Mouse (Mus musculus): ENCODE results near the gene Tmem260. TPM values are rescaled to one million over a fixed set of nuclear protein-coding genes. Genes with fewer than 3 reads are reported as not detected.

Gene Tmem260
- polyA plus RNA-seq, 1 experiment from 2014 or later, result 26.3 TPM

- no peak overlapping the region for H3K27ac ChIP-seq (replicated peaks; ENCODE audit: low read depth, low read length)
- no peaks in the 10 kb centered on the region for H3K27me3 ChIP-seq (ENCODE audit: control insufficient read depth, insufficient read depth, low read length)
- no peaks in the 10 kb centered on the region for H3K9me3 ChIP-seq (ENCODE audit: control insufficient read depth, low read length)
- peaks cover 5% of the 10 kb centered on the region; the same call in 1 of the 2 replicates for H3K4me1 ChIP-seq (ENCODE audit: control insufficient read depth, insufficient read depth, low read length)
- WGBS, result 89% methylated on average over 2 of the region's 2 CpGs
- ATAC-seq (ENCODE audit: insufficient number of reproducible peaks, low FRiP score, low TSS enrichment, low read depth) (no peak), DNase-seq (ENCODE audit: low spot score) (no peak)
- no peak overlapping the region for H3K4me3 ChIP-seq (ENCODE audit: low read depth, low read length)
- no peak overlapping the region for H3K9ac ChIP-seq (ENCODE audit: low read length)
- H3K36me3 ChIP-seq (ENCODE audit: control insufficient read depth, insufficient read depth, low read length), result no peaks in the 10 kb centered on the region
- no peak overlapping the region for H3K4me2 ChIP-seq (ENCODE audit: low read depth, severe bottlenecking)
These were observed 13.9 kb upstream of the Tmem260 start for GRCm38 (mm10) chr14:48431978-48432377.

DNA sequence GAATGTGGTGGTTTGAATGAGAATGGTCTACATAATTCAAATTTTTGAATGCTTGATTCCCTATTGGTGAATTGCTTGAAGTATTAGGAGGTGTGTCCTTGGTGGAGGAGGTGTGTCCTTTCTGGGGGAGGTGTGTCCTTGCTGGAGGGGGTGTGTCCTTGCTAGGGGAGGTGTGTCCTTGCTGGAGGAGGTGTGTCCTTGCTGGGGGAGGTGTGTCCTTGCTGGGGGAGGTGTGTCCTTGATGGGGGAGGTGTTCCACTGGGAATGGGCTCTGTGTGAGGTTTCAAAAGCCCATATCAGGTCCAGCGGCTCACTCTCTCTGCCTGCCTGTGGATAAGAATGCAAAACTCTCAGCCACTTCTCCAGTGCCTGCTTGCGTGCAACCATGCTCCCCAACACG is 2.1 kb upstream of the Tmem260 start:
- H3K4me2 ChIP-seq (ENCODE audit: low read depth, severe bottlenecking), result no peak overlapping the region
- H3K9me3 ChIP-seq (ENCODE audit: control insufficient read depth, low read length), result no peaks in the 10 kb centered on the region
- no peaks in the 10 kb centered on the region for H3K36me3 ChIP-seq (ENCODE audit: control insufficient read depth, insufficient read depth, low read length)
- 43% methylated on average over 3 of the region's 3 CpGs for WGBS
- H3K4me3 ChIP-seq (ENCODE audit: low read depth, low read length), result no peak overlapping the region
- ATAC-seq (ENCODE audit: insufficient number of reproducible peaks, low FRiP score, low TSS enrichment, low read depth) (no peak), DNase-seq (ENCODE audit: low spot score) (no peak)
- no peak overlapping the region for H3K27ac ChIP-seq (replicated peaks; ENCODE audit: low read depth, low read length)
- no peaks in the 10 kb centered on the region for H3K27me3 ChIP-seq (ENCODE audit: control insufficient read depth, insufficient read depth, low read length)
- H3K9ac ChIP-seq (ENCODE audit: low read length), result no peak overlapping the region
- H3K4me1 ChIP-seq (ENCODE audit: control insufficient read depth, insufficient read depth, low read length), result peaks cover 7% of the 10 kb centered on the region; the same call in 1 of the 2 replicates

DNA sequence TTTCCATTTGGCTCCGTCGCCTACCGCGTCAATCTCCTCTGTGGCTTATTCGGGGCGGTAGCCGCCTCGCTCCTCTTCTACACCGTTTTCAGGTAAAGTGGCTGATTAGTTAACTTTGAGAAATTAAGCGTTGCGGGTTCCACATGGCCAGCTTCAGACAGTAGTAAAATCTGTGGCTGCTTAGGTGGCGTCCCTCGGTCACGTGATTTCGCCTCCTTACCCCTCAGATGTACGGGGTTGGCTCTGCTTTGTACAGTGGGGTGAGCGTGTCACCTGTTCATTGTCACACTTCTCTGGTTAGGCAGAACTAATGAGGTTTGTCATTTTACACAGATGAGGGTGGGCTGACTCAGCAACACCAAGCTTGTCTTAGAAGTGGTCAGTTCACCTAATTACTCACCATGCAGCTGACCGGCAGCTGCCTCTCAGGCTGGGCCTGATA is 6.1 kb downstream of the Tmem260 start:
- Histone ChIP-seq H3K4me1 (ENCODE audit: control insufficient read depth, insufficient read depth, low read length) (peaks cover 6% of the 10 kb centered on the region; the same call in 1 of the 2 replicates), H3K4me2 (ENCODE audit: low read depth, severe bottlenecking) (no peak overlapping the region), H3K4me3 (ENCODE audit: low read depth, low read length) (no peak overlapping the region), H3K27me3 (ENCODE audit: control insufficient read depth, insufficient read depth, low read length) (no peaks in the 10 kb centered on the region), H3K9me3 (ENCODE audit: control insufficient read depth, low read length) (no peaks in the 10 kb centered on the region), H3K36me3 (ENCODE audit: control insufficient read depth, insufficient read depth, low read length) (no peaks in the 10 kb centered on the region), H3K27ac (replicated peaks; ENCODE audit: low read depth, low read length) (no peak overlapping the region), H3K9ac (ENCODE audit: low read length) (no peak overlapping the region)
- no peak for DNase-seq (ENCODE audit: low spot score)
- 64% methylated on average over 18 of the region's 18 CpGs for WGBS
- no peak for ATAC-seq (ENCODE audit: insufficient number of reproducible peaks, low FRiP score, low TSS enrichment, low read depth)

DNA sequence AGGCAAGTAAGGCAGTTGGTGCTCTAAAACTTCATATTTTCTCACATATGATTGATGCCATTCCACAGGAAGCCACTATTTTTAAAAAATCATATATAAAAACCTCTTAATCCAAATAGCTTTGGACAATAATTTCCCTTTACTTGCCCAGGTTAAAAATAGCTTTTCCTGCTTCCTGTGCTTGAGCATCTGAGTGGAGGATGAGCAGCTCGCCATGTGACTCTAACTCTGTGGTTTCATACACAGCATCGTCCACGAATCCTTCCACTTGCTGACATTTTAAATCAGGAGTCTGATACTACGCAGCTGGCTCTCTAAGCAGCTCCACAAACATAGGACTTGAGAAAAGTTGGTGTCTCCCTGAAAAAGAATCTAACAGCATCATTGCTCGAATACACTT is 7.5 kb downstream of the Tmem260 start:
- ATAC-seq (ENCODE audit: insufficient number of reproducible peaks, low FRiP score, low TSS enrichment, low read depth) (no peak), DNase-seq (ENCODE audit: low spot score) (no peak)
- Histone ChIP-seq H3K4me2 (ENCODE audit: low read depth, severe bottlenecking) (no peak overlapping the region), H3K4me3 (ENCODE audit: low read depth, low read length) (no peak overlapping the region), H3K9me3 (ENCODE audit: control insufficient read depth, low read length) (no peaks in the 10 kb centered on the region), H3K27me3 (ENCODE audit: control insufficient read depth, insufficient read depth, low read length) (no peaks in the 10 kb centered on the region), H3K9ac (ENCODE audit: low read length) (no peak overlapping the region), H3K4me1 (ENCODE audit: control insufficient read depth, insufficient read depth, low read length) (no peaks in the 10 kb centered on the region), H3K27ac (replicated peaks; ENCODE audit: low read depth, low read length) (no peak overlapping the region), H3K36me3 (ENCODE audit: control insufficient read depth, insufficient read depth, low read length) (no peaks in the 10 kb centered on the region)
- WGBS, result 87% methylated on average over 5 of the region's 5 CpGs

DNA sequence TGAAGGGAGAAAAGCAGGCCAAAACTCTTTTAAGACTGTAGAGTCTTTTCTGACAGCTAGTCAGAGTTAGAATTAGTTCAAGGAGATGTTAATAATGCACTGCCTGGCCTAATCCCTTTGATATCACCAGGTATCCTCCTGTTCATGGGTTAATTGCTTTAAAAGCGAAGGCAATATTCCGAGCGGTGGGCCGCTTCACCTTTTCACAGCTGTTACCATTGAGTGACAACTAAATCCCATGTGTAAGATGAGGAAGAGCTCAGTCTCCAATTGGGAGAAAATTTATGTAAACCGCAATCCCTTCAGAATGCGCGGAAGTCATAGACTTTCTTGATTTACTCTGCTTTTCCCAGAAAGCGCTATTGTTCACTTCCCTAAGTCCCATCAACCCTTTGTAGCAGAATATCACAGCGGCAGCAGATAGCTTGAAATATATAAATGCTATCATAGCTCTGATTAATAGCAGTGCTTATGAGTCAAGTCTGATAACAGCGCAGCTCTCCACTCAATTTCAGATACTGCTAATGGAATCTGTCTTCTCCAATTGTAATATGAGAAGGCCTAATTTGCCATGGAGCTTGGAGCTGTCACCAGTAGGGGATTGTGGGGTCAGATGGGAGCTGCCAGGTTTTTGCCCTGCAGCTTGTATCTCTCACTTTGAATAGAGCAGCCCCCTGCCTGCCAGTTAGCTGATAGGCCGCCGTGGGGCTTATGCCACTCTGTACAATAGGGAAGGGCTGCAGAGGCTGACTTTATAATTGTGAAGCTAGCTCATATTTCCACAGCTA is 10.6 kb downstream of the Tmem260 start:
- Histone ChIP-seq H3K4me3 (ENCODE audit: low read depth, low read length) (no peak overlapping the region), H3K27me3 (ENCODE audit: control insufficient read depth, insufficient read depth, low read length) (no peaks in the 10 kb centered on the region), H3K4me1 (ENCODE audit: control insufficient read depth, insufficient read depth, low read length) (no peaks in the 10 kb centered on the region), H3K27ac (replicated peaks; ENCODE audit: low read depth, low read length) (no peak overlapping the region), H3K4me2 (ENCODE audit: low read depth, severe bottlenecking) (no peak overlapping the region), H3K9me3 (ENCODE audit: control insufficient read depth, low read length) (no peaks in the 10 kb centered on the region), H3K36me3 (ENCODE audit: control insufficient read depth, insufficient read depth, low read length) (no peaks in the 10 kb centered on the region), H3K9ac (ENCODE audit: low read length) (no peak overlapping the region)
- DNase-seq (ENCODE audit: low spot score) (peak; percentile 23), ATAC-seq (ENCODE audit: insufficient number of reproducible peaks, low FRiP score, low TSS enrichment, low read depth) (no peak)
- WGBS, result 75% methylated on average over 12 of the region's 12 CpGs

- Histone ChIP-seq H3K4me3 (ENCODE audit: low read depth, low read length) (no peak overlapping the region), H3K4me2 (ENCODE audit: low read depth, severe bottlenecking) (no peak overlapping the region), H3K9me3 (ENCODE audit: control insufficient read depth, low read length) (no peaks in the 10 kb centered on the region), H3K27ac (replicated peaks; ENCODE audit: low read depth, low read length) (no peak overlapping the region), H3K9ac (ENCODE audit: low read length) (no peak overlapping the region), H3K4me1 (ENCODE audit: control insufficient read depth, insufficient read depth, low read length) (no peaks in the 10 kb centered on the region), H3K36me3 (ENCODE audit: control insufficient read depth, insufficient read depth, low read length) (no peaks in the 10 kb centered on the region), H3K27me3 (ENCODE audit: control insufficient read depth, insufficient read depth, low read length) (no peaks in the 10 kb centered on the region)
- whole genome bisulfite sequencing, result 87% methylated on average over 16 of the region's 16 CpGs
- ATAC-seq (ENCODE audit: insufficient number of reproducible peaks, low FRiP score, low TSS enrichment, low read depth) (no peak), DNase-seq (ENCODE audit: low spot score) (no peak)
These were observed 11.5 kb downstream of the Tmem260 start for GRCm38 (mm10) chr14:48457288-48457938.

DNA sequence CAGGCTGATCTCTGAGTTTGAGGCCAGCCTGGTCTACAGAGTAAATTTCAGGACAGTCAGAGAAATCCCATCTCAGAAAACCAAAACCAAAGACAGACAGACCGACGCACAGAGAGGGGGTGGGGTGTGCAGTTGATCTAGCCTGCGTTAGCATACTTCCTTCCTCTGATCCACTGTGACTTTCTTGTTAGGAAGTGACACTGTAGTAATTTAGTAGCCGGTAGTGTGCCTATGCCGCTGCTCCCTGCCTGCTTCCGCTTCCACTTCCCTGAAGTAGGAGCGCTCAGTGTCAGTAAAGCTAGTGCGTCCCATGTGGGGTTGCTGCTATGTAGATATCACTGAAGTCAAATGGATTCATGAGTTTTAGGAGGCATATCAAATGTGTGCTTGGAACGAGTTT is 13.0 kb downstream of the Tmem260 start:
- Histone ChIP-seq H3K9ac (ENCODE audit: low read length) (no peak overlapping the region), H3K27ac (replicated peaks; ENCODE audit: low read depth, low read length) (no peak overlapping the region), H3K4me1 (ENCODE audit: control insufficient read depth, insufficient read depth, low read length) (no peaks in the 10 kb centered on the region), H3K27me3 (ENCODE audit: control insufficient read depth, insufficient read depth, low read length) (no peaks in the 10 kb centered on the region), H3K4me3 (ENCODE audit: low read depth, low read length) (no peak overlapping the region), H3K9me3 (ENCODE audit: control insufficient read depth, low read length) (no peaks in the 10 kb centered on the region), H3K4me2 (ENCODE audit: low read depth, severe bottlenecking) (no peak overlapping the region), H3K36me3 (ENCODE audit: control insufficient read depth, insufficient read depth, low read length) (no peaks in the 10 kb centered on the region)
- no peak for DNase-seq (ENCODE audit: low spot score)
- no peak for ATAC-seq (ENCODE audit: insufficient number of reproducible peaks, low FRiP score, low TSS enrichment, low read depth)
- 91% methylated on average over 9 of the region's 9 CpGs for WGBS

DNA sequence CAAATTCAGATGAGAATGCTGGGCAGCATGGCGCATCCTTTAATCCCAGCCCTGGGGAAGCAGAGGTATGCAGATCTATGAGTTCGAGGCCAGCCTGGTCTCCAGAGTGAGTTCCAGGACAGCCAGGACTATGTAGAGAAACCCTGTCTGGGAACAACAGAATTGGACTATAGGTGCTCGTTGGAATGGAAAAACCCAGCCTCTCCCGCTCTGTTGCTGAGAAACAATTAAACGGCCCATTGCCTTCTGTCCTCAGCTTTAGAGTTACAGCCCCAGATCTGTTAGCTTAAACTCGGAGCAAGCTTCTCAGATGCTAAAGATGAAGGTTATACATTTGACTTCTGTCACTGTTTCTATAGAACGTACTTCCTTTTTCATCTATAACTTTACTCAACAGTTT is 22.4 kb downstream of the Tmem260 start:
- Histone ChIP-seq H3K4me3 (ENCODE audit: low read depth, low read length) (no peak overlapping the region), H3K27me3 (ENCODE audit: control insufficient read depth, insufficient read depth, low read length) (no peaks in the 10 kb centered on the region), H3K4me1 (ENCODE audit: control insufficient read depth, insufficient read depth, low read length) (no peaks in the 10 kb centered on the region), H3K27ac (replicated peaks; ENCODE audit: low read depth, low read length) (no peak overlapping the region), H3K9me3 (ENCODE audit: control insufficient read depth, low read length) (no peaks in the 10 kb centered on the region), H3K36me3 (ENCODE audit: control insufficient read depth, insufficient read depth, low read length) (no peaks in the 10 kb centered on the region), H3K4me2 (ENCODE audit: low read depth, severe bottlenecking) (no peak overlapping the region), H3K9ac (ENCODE audit: low read length) (no peak overlapping the region)
- ATAC-seq (ENCODE audit: insufficient number of reproducible peaks, low FRiP score, low TSS enrichment, low read depth), result no peak
- DNase-seq (ENCODE audit: low spot score), result no peak
- 89% methylated on average over 7 of the region's 7 CpGs for WGBS
